In genomic region chr6:84968531-84968930, GRCm38 (mm10) we compare ENCODE assay signal across 21 mouse cellular contexts.
A peak's percentile ranks its signal among the peaks of the same experiment; 100 is the strongest.
DNase-seq lines count a peak whose midpoint lies in the region; ATAC-seq lines count a peak whose summit lies in the region.
"Had no signal": no experiment of that assay in that cellular context is flagged by ENCODE, and none has a peak within 500 bp of the region (broad histone marks: within the 10 kb centered on the region; RNA-seq: fewer than 3 reads in every experiment).

No protein-coding gene starts in this region.

- no peaks in the 10 kb centered on the region for H3K27me3 ChIP-seq in hindbrain, embryonic 13.5 days
- H3K27me3 ChIP-seq: embryonic facial prominence, embryonic 13.5 days; embryonic facial prominence, embryonic 15.5 days; forebrain, embryonic 12.5 days had no signal

- H3K27ac ChIP-seq in hindbrain, embryonic 13.5 days: no peak overlapping the region
- H3K27ac ChIP-seq: embryonic facial prominence, embryonic 13.5 days; embryonic facial prominence, embryonic 15.5 days; forebrain, embryonic 10.5 days; forebrain, embryonic 12.5 days; gastrocnemius, adult 2 months had no signal

- no peaks in the 10 kb centered on the region for H3K36me3 ChIP-seq in hindbrain, embryonic 13.5 days
- H3K36me3 ChIP-seq: embryonic facial prominence, embryonic 13.5 days; embryonic facial prominence, embryonic 15.5 days; forebrain, embryonic 10.5 days; forebrain, embryonic 12.5 days had no signal

- ATAC-seq in hindbrain, embryonic 13.5 days (ENCODE audit: low FRiP score): no peak
- ATAC-seq: forebrain, embryonic 14.5 days; forebrain, embryonic 16.5 days had no signal

- H3K4me1 ChIP-seq in hindbrain, embryonic 13.5 days (replicated peaks): 0 out of 2 replicates have a peak, but pooled peaks cover 4% of the 10 kb centered on the region
- H3K4me1 ChIP-seq: forebrain, embryonic 10.5 days; forebrain, embryonic 12.5 days had no signal

- peak; percentile 26 to 41 for DNase-seq in cerebellum, adult 18-20 months
- DNase-seq in cerebellum, adult 8-10 months: no peak
- DNase-seq in cerebellum, adult 9-11 months: peak; percentile 23
- no peak for DNase-seq in cerebellum, adult 11-12 months
- peak; percentile 28 to 50 for DNase-seq in cerebellum, postnatal 10 days
- DNase-seq in cerebellum, postnatal 36 days: peak; percentile 13 to 19
- DNase-seq in frontal cortex, adult 2 months (ENCODE audit: extremely low spot score in 1 of 2, low spot score in 1 of 2): no peak
- DNase-seq: adrenal gland, adult 2 months; adrenal gland, postnatal 10 days; adrenal gland, postnatal 25 days; embryo, embryonic 11 days; gastrocnemius, adult 2 months; gastrocnemius, postnatal 10 days had no signal

- H3K9ac ChIP-seq in hindbrain, embryonic 13.5 days: no peak overlapping the region
- H3K9ac ChIP-seq: embryonic facial prominence, embryonic 13.5 days; embryonic facial prominence, embryonic 15.5 days; forebrain, embryonic 12.5 days had no signal

- no peak overlapping the region for H3K4me2 ChIP-seq in hindbrain, embryonic 13.5 days
- H3K4me2 ChIP-seq: embryonic facial prominence, embryonic 13.5 days; embryonic facial prominence, embryonic 15.5 days; forebrain, embryonic 12.5 days had no signal

- WGBS in hindbrain, embryonic 13.5 days: 89% methylated on average over 1 of the region's 1 CpGs

- H3K9me3 ChIP-seq in hindbrain, embryonic 13.5 days: no peaks in the 10 kb centered on the region
- H3K9me3 ChIP-seq: embryonic facial prominence, embryonic 13.5 days; embryonic facial prominence, embryonic 15.5 days; forebrain, embryonic 10.5 days; forebrain, embryonic 12.5 days had no signal

- no peak overlapping the region for H3K4me3 ChIP-seq in hindbrain, embryonic 13.5 days
- H3K4me3 ChIP-seq: embryonic facial prominence, embryonic 13.5 days; embryonic facial prominence, embryonic 15.5 days; erythroblast, embryonic 14.5 days; forebrain, embryonic 10.5 days; forebrain, embryonic 12.5 days; gastrocnemius, adult 2 months had no signal

Comparison
In these comparisons a context has a peak if more than half of its experiments do, and no peak if none do; other contexts are left out.
1. DNase-seq: peak in cerebellum, adult 18-20 months (2 of 2), cerebellum, adult 9-11 months (single experiment), cerebellum, postnatal 10 days (2 of 2) and cerebellum, postnatal 36 days (2 of 2); none in cerebellum, adult 8-10 months (single experiment), cerebellum, adult 11-12 months (single experiment) and frontal cortex, adult 2 months (0 of 2).